Mouse (Mus musculus): ENCODE measurements around the gene Gpatch11.

Gene Gpatch11

GRCm38 (mm10) chr17:78895394-78895793, 60.0 kb downstream of the Gpatch11 start:
- DNase-seq, result peak; percentile 83

All from lung, postnatal 10 days (tissue).